Mouse (Mus musculus) cerebellum, adult 2 months (tissue): ENCODE data around the gene Limk2.

Source experiments
- CTCF ChIP-seq: fragments of 200-500 bp; IDR thresholded peaks from 2 replicates; pipeline ENCODE4 v1.5.1; 2011; ENCODE audit warnings: low read depth, mild to moderate bottlenecking, control low read depth, low read length, moderate library complexity, borderline replicate concordance; ENCODE audit not compliant: insufficient read depth
- POLR2A ChIP-seq: fragments of 200-500 bp; IDR thresholded peaks from 2 replicates; pipeline ENCODE4 v1.6.1; 2011; ENCODE audit warnings: low read length, control low read depth, borderline replicate concordance; ENCODE audit not compliant: insufficient read depth

DNA sequence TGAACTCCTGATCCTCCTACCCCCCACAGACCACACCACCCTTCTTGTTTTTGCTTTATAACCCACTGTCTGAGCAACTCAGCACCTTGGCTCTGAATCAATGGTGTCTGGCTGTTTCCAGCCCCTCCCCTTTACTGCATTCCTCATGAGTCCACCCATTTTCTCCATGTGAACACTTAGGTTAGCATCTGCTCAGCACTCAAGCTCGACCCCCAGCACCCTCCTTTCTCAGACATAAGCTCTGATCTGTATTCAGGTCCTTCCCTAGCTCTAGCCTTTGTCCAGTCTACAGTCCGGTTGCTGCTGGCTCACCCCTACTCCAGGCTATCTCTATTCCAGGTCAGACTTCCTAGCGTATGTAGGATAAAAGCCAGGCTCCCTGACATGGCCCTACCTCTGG lies 12.9 kb downstream of the Limk2 start:
- TF ChIP-seq POLR2A (no peak), CTCF (no peak)
